Comparison of ENCODE assay signal across 28 mouse cellular contexts in the genomic region with DNA sequence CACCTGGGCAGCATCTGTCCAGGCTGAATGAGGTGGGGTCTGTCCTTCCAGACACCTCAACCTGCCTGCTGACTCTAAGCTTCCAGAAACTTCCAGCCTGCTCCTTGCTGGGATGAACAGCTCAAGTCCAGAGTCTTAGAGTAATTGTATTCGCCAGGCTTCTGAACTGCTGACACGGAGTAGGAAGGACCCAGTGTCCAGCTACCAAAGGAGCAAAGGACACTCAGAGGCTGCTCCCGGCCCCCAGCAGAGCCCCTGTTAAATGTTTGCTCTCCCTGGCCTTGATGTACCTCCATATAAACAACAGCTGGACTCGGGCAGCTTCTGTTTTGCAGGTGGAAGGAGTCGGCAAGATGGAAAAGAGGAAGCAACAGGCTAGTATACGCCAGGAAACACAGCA.
"Had no signal": no experiment of that assay in that cellular context is flagged by ENCODE, and none has a peak within 500 bp of the region (broad histone marks: within the 10 kb centered on the region; RNA-seq: fewer than 3 reads in every experiment).

No protein-coding gene starts in this region.

- H3K4me3 ChIP-seq: heart, embryonic 10.5 days; heart, embryonic 12.5 days; heart, embryonic 13.5 days; heart, embryonic 15.5 days; hindbrain, embryonic 10.5 days; hindbrain, embryonic 12.5 days; hindbrain, embryonic 13.5 days; hindbrain, embryonic 15.5 days; intestine, embryonic 15.5 days; kidney, embryonic 15.5 days; left cerebral cortex, adult 2 months had no signal

- DNase-seq: heart, postnatal 10 days; heart, postnatal 14 days; heart, postnatal 36 days; heart, postnatal 4 days; kidney, adult 11 months; kidney, postnatal 10 days; kidney, postnatal 14 days; kidney, postnatal 4 days; layer of hippocampus, adult 9-11 months; layer of hippocampus, postnatal 36 days had no signal

- H3K4me2 ChIP-seq: heart, embryonic 11.5 days; heart, embryonic 12.5 days; heart, embryonic 13.5 days; heart, embryonic 15.5 days; hindbrain, embryonic 12.5 days; hindbrain, embryonic 13.5 days; hindbrain, embryonic 14.5 days; hindbrain, embryonic 15.5 days; intestine, embryonic 15.5 days; kidney, embryonic 15.5 days had no signal

- H3K9me3 ChIP-seq: heart, embryonic 10.5 days; heart, embryonic 12.5 days; heart, embryonic 13.5 days; heart, embryonic 15.5 days; hindbrain, embryonic 10.5 days; hindbrain, embryonic 12.5 days; hindbrain, embryonic 13.5 days; hindbrain, embryonic 15.5 days; intestine, embryonic 15.5 days; kidney, embryonic 15.5 days had no signal

- H3K9ac ChIP-seq: heart, embryonic 12.5 days; heart, embryonic 13.5 days; heart, embryonic 15.5 days; hindbrain, embryonic 12.5 days; hindbrain, embryonic 13.5 days; hindbrain, embryonic 14.5 days; hindbrain, embryonic 15.5 days; intestine, embryonic 15.5 days; kidney, embryonic 15.5 days had no signal

- ATAC-seq: hindbrain, embryonic 16.5 days; hindbrain, postnatal 0 days; inflammation-experienced regulatory T-cells, adult 6 months; intestine, embryonic 15.5 days; intestine, embryonic 16.5 days; intestine, postnatal 0 days had no signal

- H3K27ac ChIP-seq: heart, embryonic 10.5 days; heart, embryonic 13.5 days; heart, embryonic 15.5 days; hindbrain, embryonic 10.5 days; hindbrain, embryonic 12.5 days; hindbrain, embryonic 13.5 days; hindbrain, embryonic 14.5 days; hindbrain, embryonic 15.5 days; hindbrain, postnatal 0 days; intestine, embryonic 15.5 days; kidney, embryonic 15.5 days; left cerebral cortex, adult 2 months had no signal

- H3K27me3 ChIP-seq: heart, embryonic 15.5 days; hindbrain, embryonic 12.5 days; hindbrain, embryonic 15.5 days; intestine, embryonic 15.5 days had no signal

- H3K36me3 ChIP-seq: heart, embryonic 10.5 days; heart, embryonic 12.5 days; heart, embryonic 13.5 days; heart, embryonic 15.5 days; hindbrain, embryonic 10.5 days; hindbrain, embryonic 12.5 days; hindbrain, embryonic 13.5 days; hindbrain, embryonic 15.5 days; intestine, embryonic 15.5 days; kidney, embryonic 15.5 days had no signal
